Mouse (Mus musculus) neural tube, embryonic 12.5 days (tissue): ENCODE measurements at regions not wholly inside any gene's neighbourhood (a gene's known extent, or its start where the extent isn't known, plus 50 kb on each side); places are given as distances from the start of the nearest gene placed in this dataset.

Source experiments
- ATAC-seq: fragments of 200-750 bp; cut with Nextera tagmentation; 2 replicates; pipeline ENCODE4 v1.8.0; 2017; ENCODE audit warnings: low read depth, mild to moderate bottlenecking, moderate TSS enrichment, moderate library complexity; ENCODE audit not compliant: low FRiP score
- H3K27ac ChIP-seq: fragments of 300-500 bp; sonication (generic); 2 replicates; pipeline ENCODE4 v1.5.1; 2016
- H3K27me3 ChIP-seq: fragments of 300-500 bp; sonication (generic); replicated peaks from 2 replicates; pipeline ENCODE4 v1.6.1; 2016; ENCODE audit warnings: mild to moderate bottlenecking
- H3K36me3 ChIP-seq: fragments of 300-500 bp; sonication (generic); 2 replicates; pipeline ENCODE4 v1.6.1; 2016; ENCODE audit warnings: mild to moderate bottlenecking
- H3K4me1 ChIP-seq: fragments of 300-500 bp; sonication (generic); 2 replicates; pipeline ENCODE4 v1.6.1; 2016
- H3K4me2 ChIP-seq: fragments of 300-500 bp; sonication (generic); replicated peaks from 2 replicates; pipeline ENCODE4 v1.6.1; 2016; ENCODE audit warnings: mild to moderate bottlenecking
- H3K4me3 ChIP-seq: fragments of 300-500 bp; sonication (generic); 2 replicates; pipeline ENCODE4 v1.5.1; 2016
- H3K9ac ChIP-seq: fragments of 300-500 bp; sonication (generic); 2 replicates; pipeline ENCODE4 v1.6.1; 2016; ENCODE audit warnings: mild to moderate bottlenecking
- H3K9me3 ChIP-seq: fragments of 300-500 bp; sonication (generic); 2 replicates; pipeline ENCODE4 v1.6.1; 2016; ENCODE audit warnings: mild to moderate bottlenecking
- WGBS: fragments of 180-500 bp; shearing (Covaris S2); methylation state at CpG from one replicate; pipeline ENCODE4 v1.1.7; 2016; 5-methylcytosine and 5-hydroxymethylcytosine counted together

- Histone ChIP-seq H3K27me3 (no peaks in the 10 kb centered on the region), H3K9ac (no peak overlapping the region), H3K36me3 (no peaks in the 10 kb centered on the region), H3K27ac (no peak overlapping the region), H3K9me3 (no peaks in the 10 kb centered on the region), H3K4me2 (no peak overlapping the region), H3K4me1 (no peaks in the 10 kb centered on the region), H3K4me3 (no peak overlapping the region)
- WGBS = 71% methylated on average over 3 of the region's 3 CpGs
- ATAC-seq = no peak
Measured at GRCm38 (mm10) chr4:10792628-10793027, 81.7 kb upstream of the 2610301B20Rik start.

GRCm38 (mm10) chr4:10794471-10794870 is 79.8 kb upstream of the 2610301B20Rik start:
- Histone ChIP-seq H3K4me3 (no peak overlapping the region), H3K36me3 (no peaks in the 10 kb centered on the region), H3K9ac (no peak overlapping the region), H3K4me1 (no peaks in the 10 kb centered on the region), H3K27ac (no peak overlapping the region), H3K4me2 (no peak overlapping the region), H3K27me3 (no peaks in the 10 kb centered on the region), H3K9me3 (no peaks in the 10 kb centered on the region)
- WGBS = 75% methylated on average over 3 of the region's 3 CpGs
- no peak for ATAC-seq

GRCm38 (mm10) chr4:10800780-10801553 is 73.3 kb upstream of the 2610301B20Rik start:
- H3K4me3 ChIP-seq = no peak overlapping the region
- H3K36me3 ChIP-seq = no peaks in the 10 kb centered on the region
- WGBS = 79% methylated on average over 3 of the region's 3 CpGs
- no peak overlapping the region for H3K9ac ChIP-seq
- H3K27ac ChIP-seq = no peak overlapping the region
- H3K4me1 ChIP-seq = no peaks in the 10 kb centered on the region
- ATAC-seq = no peak
- H3K4me2 ChIP-seq = no peak overlapping the region
- no peaks in the 10 kb centered on the region for H3K27me3 ChIP-seq
- no peaks in the 10 kb centered on the region for H3K9me3 ChIP-seq

GRCm38 (mm10) chr4:10804735-10805134 is 69.6 kb upstream of the 2610301B20Rik start:
- WGBS = 33% methylated on average over 1 of the region's 1 CpGs

GRCm38 (mm10) chr4:10807260-10807659 is 67.0 kb upstream of the 2610301B20Rik start:
- Histone ChIP-seq H3K27me3 (no peaks in the 10 kb centered on the region), H3K4me1 (no peaks in the 10 kb centered on the region), H3K4me2 (no peak overlapping the region), H3K9ac (no peak overlapping the region), H3K27ac (no peak overlapping the region), H3K36me3 (no peaks in the 10 kb centered on the region), H3K9me3 (no peaks in the 10 kb centered on the region), H3K4me3 (no peak overlapping the region)
- WGBS = 55% methylated on average over 3 of the region's 3 CpGs
- peak; percentile 82 for ATAC-seq

More at GRCm38 (mm10) chr4:10804735-10805134, 69.6 kb upstream of the 2610301B20Rik start:
- Histone ChIP-seq H3K4me2 (no peak overlapping the region), H3K4me1 (no peaks in the 10 kb centered on the region), H3K4me3 (no peak overlapping the region), H3K27ac (no peak overlapping the region), H3K9me3 (no peaks in the 10 kb centered on the region), H3K9ac (no peak overlapping the region), H3K27me3 (no peaks in the 10 kb centered on the region), H3K36me3 (no peaks in the 10 kb centered on the region)
- no peak for ATAC-seq

- Histone ChIP-seq H3K27ac (no peak overlapping the region), H3K4me1 (no peaks in the 10 kb centered on the region), H3K4me2 (no peak overlapping the region), H3K27me3 (no peaks in the 10 kb centered on the region), H3K4me3 (no peak overlapping the region), H3K9ac (no peak overlapping the region), H3K9me3 (no peaks in the 10 kb centered on the region), H3K36me3 (no peaks in the 10 kb centered on the region)
- ATAC-seq = no peak
- WGBS = 89% methylated on average over 2 of the region's 2 CpGs
Measured at GRCm38 (mm10) chr4:10812931-10813330, 61.4 kb upstream of the 2610301B20Rik start.
